Mouse (Mus musculus) spleen, adult 2 months (tissue): Measurements from ENCODE around the gene Ubac2. TPM values are rescaled to one million over a fixed set of nuclear protein-coding genes. Genes with fewer than 3 reads are reported as not detected.

Experiments
- DNase-seq, 2 experiments: peaks; one replicate each; pipeline versions ENCODE4 v3.0.0 to v3.0.0-alpha.2; 2012 to 2021; ENCODE audit warnings: low spot score in 2 of 2, low read depth in 1 of 2
- H3K27ac ChIP-seq: fragments of 200-500 bp; 2 replicates; pipeline ENCODE4 v1.5.1; 2012; ENCODE audit warnings: low read length, inconsistent platforms; ENCODE audit not compliant: insufficient read depth
- H3K27me3 ChIP-seq: fragments of 200-500 bp; 2 replicates; pipeline ENCODE4 v1.6.1; 2012; ENCODE audit warnings: mild to moderate bottlenecking, moderate library complexity, low read length, inconsistent platforms; ENCODE audit not compliant: control insufficient read depth, insufficient read depth
- H3K36me3 ChIP-seq: fragments of 200-500 bp; 2 replicates; pipeline ENCODE4 v1.6.1; 2012; ENCODE audit warnings: mild to moderate bottlenecking, low read length, inconsistent platforms; ENCODE audit not compliant: control insufficient read depth, insufficient read depth
- H3K4me1 ChIP-seq: fragments of 200-500 bp; 2 replicates; pipeline ENCODE4 v1.6.1; 2011; ENCODE audit warnings: inconsistent platforms; ENCODE audit not compliant: control insufficient read depth, insufficient read depth, insufficient read length
- H3K4me3 ChIP-seq: fragments of 200-500 bp; 2 replicates; pipeline ENCODE4 v1.5.1; 2011; ENCODE audit warnings: mild to moderate bottlenecking, inconsistent platforms; ENCODE audit not compliant: insufficient read depth, insufficient read length; ENCODE audit errors: extremely low read depth
- CTCF ChIP-seq: fragments of 200-500 bp; IDR thresholded peaks from 2 replicates; pipeline ENCODE4 v1.5.1; 2011; ENCODE audit warnings: mild to moderate bottlenecking, inconsistent platforms; ENCODE audit not compliant: insufficient read depth, insufficient read length, insufficient replicate concordance; ENCODE audit errors: extremely low read depth
- POLR2A ChIP-seq: fragments of 200-500 bp; IDR thresholded peaks from 2 replicates; pipeline ENCODE4 v1.6.1; 2011; ENCODE audit warnings: low read depth, low read length, inconsistent platforms
- WGBS: fragments of 180-500 bp; shearing (Covaris S2); methylation state at CpG from one replicate; pipeline ENCODE4 v1.1.7; 2018; 5-methylcytosine and 5-hydroxymethylcytosine counted together
- polyA plus RNA-seq: library from polyadenylated mRNA; depleted of rRNA; stranded (reverse); fragments of >200 nt; gene quantifications from 2 replicates; pipeline ENCODE4 v1.2.3, GENCODE M21; 2012

The Ubac2 gene
- polyA plus RNA-seq, 1 experiment, result 45.3 TPM

GRCm38 (mm10) chr14:121898509-121898908, 20.1 kb downstream of the Ubac2 start:
- no peak for TF ChIP-seq CTCF
- TF ChIP-seq POLR2A, result no peak
- Histone ChIP-seq H3K4me3 (no peak overlapping the region), H3K4me1 (peaks cover 26% of the 10 kb centered on the region; the same call in 1 of the 2 replicates), H3K36me3 (no peaks in the 10 kb centered on the region), H3K27ac (peak overlapping the region; percentile 27; the same call in 1 of the 2 replicates), H3K27me3 (no peaks in the 10 kb centered on the region)
- 29% methylated on average over 11 of the region's 11 CpGs for whole genome bisulfite sequencing
- DNase-seq, result no peak

DNA sequence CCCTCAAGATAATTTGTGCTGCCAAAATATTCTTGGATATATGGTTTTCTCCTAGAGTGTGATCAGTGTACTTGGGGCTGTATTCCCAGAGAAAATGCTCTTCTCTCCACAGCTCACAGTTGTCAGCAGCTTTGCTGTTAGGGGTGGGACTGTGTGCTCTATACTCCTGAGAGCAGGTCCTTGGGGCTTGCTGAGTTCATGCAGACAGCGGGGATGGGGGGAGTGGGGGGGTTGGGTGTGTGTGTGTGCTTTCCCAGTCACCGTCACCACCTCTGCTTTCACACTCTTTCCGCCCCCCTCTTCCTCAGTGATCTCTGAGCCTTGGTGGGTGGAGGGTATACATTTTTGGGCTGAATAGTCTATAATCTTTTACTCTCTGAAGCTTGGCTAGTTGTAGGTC, 20.7 kb downstream of the Ubac2 start:
- no peaks in the 10 kb centered on the region for H3K36me3 ChIP-seq
- peaks cover 27% of the 10 kb centered on the region; the same call in 1 of the 2 replicates for H3K4me1 ChIP-seq
- H3K27me3 ChIP-seq, result no peaks in the 10 kb centered on the region
- DNase-seq, result no peak
- no peak overlapping the region for H3K27ac ChIP-seq
- WGBS, result 44% methylated on average over 3 of the region's 3 CpGs
- no peak overlapping the region for H3K4me3 ChIP-seq
- TF ChIP-seq POLR2A (no peak), CTCF (no peak)

DNA sequence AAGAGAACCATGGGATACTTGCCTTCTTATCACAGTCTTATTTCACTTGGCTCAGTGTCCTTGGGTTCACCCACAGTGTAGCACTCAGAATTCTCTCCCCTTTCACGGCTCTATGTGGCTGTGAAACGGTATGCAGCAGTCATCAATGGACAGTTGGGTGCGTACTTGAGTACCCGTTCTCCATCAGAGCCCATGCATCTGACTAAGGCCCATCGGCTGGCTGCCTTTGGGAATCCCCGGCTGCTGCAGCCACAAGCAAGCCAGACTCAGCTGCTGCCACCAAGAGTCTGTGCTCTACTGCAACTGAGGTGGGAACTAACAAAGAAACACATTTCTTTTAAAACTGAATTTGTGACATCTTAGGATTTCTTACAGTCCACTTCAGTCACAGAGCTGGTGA, 23.1 kb downstream of the Ubac2 start:
- DNase-seq, result no peak
- 74% methylated on average over 6 of the region's 6 CpGs for WGBS
- no peak for TF ChIP-seq POLR2A
- TF ChIP-seq CTCF, result no peak
- no peak overlapping the region for H3K27ac ChIP-seq
- no peak overlapping the region for H3K4me3 ChIP-seq
- H3K27me3 ChIP-seq, result no peaks in the 10 kb centered on the region
- H3K36me3 ChIP-seq, result peaks cover 2% of the 10 kb centered on the region; the same call in 1 of the 2 replicates
- H3K4me1 ChIP-seq, result peaks cover 42% of the 10 kb centered on the region

DNA sequence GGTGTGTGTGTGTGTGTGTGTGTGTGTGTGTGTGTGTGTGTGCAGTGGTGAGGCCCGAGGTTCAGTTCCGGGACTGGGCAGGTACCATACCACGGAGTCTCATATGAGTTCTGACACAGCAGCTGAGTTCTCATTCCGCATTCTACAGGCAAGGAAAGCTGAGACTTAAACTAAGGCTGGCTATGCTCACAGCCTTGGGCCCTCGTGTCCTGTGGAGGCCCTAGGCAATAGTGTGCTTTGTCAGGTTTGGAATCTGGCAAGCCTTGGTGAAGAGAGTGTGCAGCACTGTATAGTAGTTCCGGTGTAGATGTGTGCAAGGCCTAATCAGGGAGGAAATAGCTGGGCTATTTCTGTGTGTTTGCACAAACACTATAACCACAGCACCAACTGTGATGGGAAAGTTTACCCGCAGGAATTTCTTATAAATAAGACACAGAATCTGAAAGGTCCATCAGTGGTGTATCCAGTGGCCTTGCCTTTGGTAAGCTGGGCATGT, 25.0 kb downstream of the Ubac2 start:
- TF ChIP-seq CTCF, result no peak
- no peak for TF ChIP-seq POLR2A
- WGBS, result 29% methylated on average over 7 of the region's 7 CpGs
- peaks cover 4% of the 10 kb centered on the region; the same call in 1 of the 2 replicates for H3K36me3 ChIP-seq
- no peak for DNase-seq
- peaks cover 45% of the 10 kb centered on the region for H3K4me1 ChIP-seq
- H3K27ac ChIP-seq, result peak overlapping the region; percentile 80
- H3K27me3 ChIP-seq, result no peaks in the 10 kb centered on the region
- no peak overlapping the region for H3K4me3 ChIP-seq

DNA sequence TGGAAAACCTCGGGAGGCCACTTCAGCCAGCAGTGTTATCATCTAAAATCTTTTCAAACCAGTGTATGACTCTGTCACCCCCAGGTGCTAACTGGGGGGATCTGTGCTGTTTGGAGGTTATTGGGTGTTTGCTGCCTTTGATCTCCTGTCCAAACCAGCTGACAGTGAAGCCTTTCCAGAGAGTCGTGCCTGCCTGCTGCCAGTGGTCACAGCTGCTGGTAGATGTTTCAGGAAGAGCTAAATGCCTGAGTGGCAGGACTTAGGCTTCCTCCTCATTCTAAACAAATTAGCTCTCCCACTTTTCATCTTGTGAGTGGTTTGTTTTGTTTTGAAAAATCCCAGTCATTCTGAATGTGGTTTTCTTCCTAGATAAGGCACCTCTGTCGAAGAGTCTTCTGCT, 26.3 kb downstream of the Ubac2 start:
- H3K4me1 ChIP-seq, result peaks cover 43% of the 10 kb centered on the region
- no peak for TF ChIP-seq POLR2A
- no peak for TF ChIP-seq CTCF
- peak overlapping the region; percentile 9 for H3K27ac ChIP-seq
- peaks cover 9% of the 10 kb centered on the region for H3K36me3 ChIP-seq
- DNase-seq, result no peak
- H3K4me3 ChIP-seq, result no peak overlapping the region
- H3K27me3 ChIP-seq, result no peaks in the 10 kb centered on the region
- WGBS, result 4% methylated on average over 3 of the region's 3 CpGs

- Histone ChIP-seq H3K27ac (peak overlapping the region; percentile 91), H3K4me3 (no peak overlapping the region), H3K4me1 (peaks cover 47% of the 10 kb centered on the region), H3K27me3 (no peaks in the 10 kb centered on the region), H3K36me3 (peaks cover 19% of the 10 kb centered on the region)
- no peak for DNase-seq
- TF ChIP-seq POLR2A (no peak), CTCF (no peak)
- 8% methylated on average over 8 of the region's 8 CpGs for whole genome bisulfite sequencing
Observed at GRCm38 (mm10) chr14:121906341-121906991, 28.0 kb downstream of the Ubac2 start.
